Mouse (Mus musculus) intestine, embryonic 16.5 days (tissue): Measurements from ENCODE around the gene Tmem44. TPM values are rescaled to one million over a fixed set of nuclear protein-coding genes. Genes with fewer than 3 reads are reported as not detected.

Source experiments
- ATAC-seq: fragments of 200-750 bp; cut with Nextera tagmentation; 2 replicates; pipeline ENCODE4 v1.8.0; 2017; ENCODE audit warnings: moderate TSS enrichment, moderate library complexity
- H3K27ac ChIP-seq: fragments of 300-500 bp; sonication (generic); 2 replicates; pipeline ENCODE4 v1.5.1; 2014; ENCODE audit warnings: mild to moderate bottlenecking, low read length
- H3K27me3 ChIP-seq: fragments of 300-500 bp; sonication (generic); replicated peaks from 2 replicates; pipeline ENCODE4 v1.6.1; 2014; ENCODE audit warnings: low read length, control low read depth, mixed read lengths; ENCODE audit not compliant: control insufficient read depth, insufficient read depth
- H3K36me3 ChIP-seq: fragments of 300-500 bp; sonication (generic); 2 replicates; pipeline ENCODE4 v1.6.1; 2014; ENCODE audit warnings: low read length, control low read depth; ENCODE audit not compliant: control insufficient read depth, insufficient read depth
- H3K4me1 ChIP-seq: fragments of 300-500 bp; sonication (generic); 2 replicates; pipeline ENCODE4 v1.6.1; 2014; ENCODE audit warnings: low read length, control low read depth, mixed read lengths; ENCODE audit not compliant: control insufficient read depth, insufficient read depth
- H3K4me2 ChIP-seq: fragments of 300-500 bp; sonication (generic); 2 replicates; pipeline ENCODE4 v1.6.1; 2014; ENCODE audit warnings: low read depth, low read length, control low read depth
- H3K4me3 ChIP-seq: fragments of 300-500 bp; sonication (generic); 2 replicates; pipeline ENCODE4 v1.5.1; 2014; ENCODE audit warnings: mild to moderate bottlenecking, low read length
- H3K9ac ChIP-seq: fragments of 300-500 bp; sonication (generic); 2 replicates; pipeline ENCODE4 v1.6.1; 2014; ENCODE audit warnings: low read depth, low read length
- H3K9me3 ChIP-seq: fragments of 300-500 bp; sonication (generic); 2 replicates; pipeline ENCODE4 v1.6.1; 2016; ENCODE audit warnings: low read length, control low read depth; ENCODE audit not compliant: control insufficient read depth
- WGBS: fragments of 180-500 bp; shearing (Covaris S2); extraction: QIAGEN DNeasy Blood & Tissue Kit; methylation state at CpG from one replicate; pipeline ENCODE4 v1.1.7; 2014; 5-methylcytosine and 5-hydroxymethylcytosine counted together
- polyA plus RNA-seq: library from polyadenylated mRNA; unstranded; fragments of >200 nt; fragmentation: Nextera tagmentation; extraction: Ambion mirVana; gene quantifications from 2 replicates; pipeline ENCODE4 v1.2.1, GENCODE M21; 2015

Gene Tmem44
- polyA plus RNA-seq = 7.2 and 8.4 TPM in 2 replicates

GRCm38 (mm10) chr16:30550748-30551192 lies at the start of gene Tmem44:
TSS of gene Tmem44 (minus strand) at chr16:30550842.
- Histone ChIP-seq H3K4me2 (peak within 1 kb of the TSS; percentile 95), H3K27ac (no peak within 1 kb of the TSS), H3K9me3 (peaks cover 6% of the 10 kb centered on the region), H3K36me3 (no peaks in the 10 kb centered on the region), H3K9ac (peak within 1 kb of the TSS; percentile 92), H3K4me1 (peaks cover 3% of the 10 kb centered on the region; the same call in 1 of the 2 replicates), H3K27me3 (no peaks in the 10 kb centered on the region), H3K4me3 (peak within 1 kb of the TSS; percentile 80)
- ATAC-seq = peak; percentile 45; the same call in 1 of the 2 replicates
- 3% methylated on average over 14 of the region's 14 CpGs for whole genome bisulfite sequencing

- Histone ChIP-seq H3K9ac (peak within 1 kb of the TSS; percentile 79), H3K4me2 (peak within 1 kb of the TSS; percentile 76), H3K4me1 (peaks cover 16% of the 10 kb centered on the region), H3K36me3 (no peaks in the 10 kb centered on the region), H3K27ac (peak within 1 kb of the TSS; percentile 69), H3K9me3 (no peaks in the 10 kb centered on the region), H3K27me3 (peaks cover 12% of the 10 kb centered on the region), H3K4me3 (peak within 1 kb of the TSS; percentile 73)
- under 1% methylated on average over 63 of the region's 63 CpGs for WGBS
- peak; percentile 88 for ATAC-seq
Measured at GRCm38 (mm10) chr16:30599491-30600268, 49.0 kb upstream of the Tmem44 start, which contains the start of gene Fam43a. TSS of gene Fam43a (plus strand) at chr16:30599723.

- H3K4me1 ChIP-seq = peaks cover 14% of the 10 kb centered on the region
- 12% methylated on average over 16 of the region's 16 CpGs for WGBS
- peak overlapping the region; percentile 50 for H3K4me2 ChIP-seq
- ATAC-seq = peak; percentile 26; the same call in 1 of the 2 replicates
- peak overlapping the region; percentile 16; the same call in 1 of the 2 replicates for H3K4me3 ChIP-seq
- H3K9ac ChIP-seq = peak overlapping the region; percentile 50; the same call in 1 of the 2 replicates
- H3K27me3 ChIP-seq = peaks cover 12% of the 10 kb centered on the region
- H3K36me3 ChIP-seq = no peaks in the 10 kb centered on the region
- H3K27ac ChIP-seq = no peak overlapping the region
- no peaks in the 10 kb centered on the region for H3K9me3 ChIP-seq
Measured at GRCm38 (mm10) chr16:30596959-30597681, 46.5 kb upstream of the Tmem44 start.

DNA sequence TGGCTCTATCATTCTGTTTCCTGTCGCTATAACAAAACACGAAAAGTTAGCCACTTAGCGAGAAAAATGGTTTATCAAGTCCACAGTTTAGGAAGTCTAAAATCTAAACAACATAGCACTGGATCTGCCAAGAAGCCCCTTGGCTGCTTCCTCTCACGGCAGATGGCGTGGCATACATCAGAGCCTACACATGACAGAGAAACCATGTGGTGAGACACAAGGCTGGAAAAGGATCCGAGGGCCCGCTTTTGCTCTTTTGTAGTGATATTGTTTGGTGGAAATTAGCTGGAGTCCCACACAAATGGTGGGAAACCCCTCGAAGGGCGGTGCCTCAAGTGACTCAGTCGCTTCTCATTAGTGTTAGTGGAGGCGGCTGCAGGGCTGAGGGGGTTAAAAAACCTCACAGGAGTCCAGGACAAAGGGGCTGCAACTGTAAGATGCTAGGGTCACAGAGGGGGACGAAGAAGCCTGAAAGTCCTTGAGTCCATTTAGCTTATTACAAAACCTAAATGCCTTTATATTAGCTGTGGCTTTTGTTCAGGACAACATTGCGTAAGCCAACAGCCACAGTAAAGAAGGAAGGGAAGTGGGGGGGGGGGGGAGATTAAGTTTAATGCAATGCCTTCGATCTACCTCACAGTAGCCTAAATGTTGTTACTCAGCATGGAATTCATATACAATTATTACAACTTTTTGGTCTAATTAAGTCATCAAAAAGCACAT lies 45.4 kb upstream of the Tmem44 start:
- Histone ChIP-seq H3K4me2 (no peak overlapping the region), H3K9me3 (no peaks in the 10 kb centered on the region), H3K4me1 (peaks cover 10% of the 10 kb centered on the region), H3K9ac (no peak overlapping the region), H3K4me3 (no peak overlapping the region), H3K27ac (no peak overlapping the region), H3K27me3 (peaks cover 3% of the 10 kb centered on the region), H3K36me3 (no peaks in the 10 kb centered on the region)
- 55% methylated on average over 14 of the region's 14 CpGs for WGBS
- no peak for ATAC-seq

DNA sequence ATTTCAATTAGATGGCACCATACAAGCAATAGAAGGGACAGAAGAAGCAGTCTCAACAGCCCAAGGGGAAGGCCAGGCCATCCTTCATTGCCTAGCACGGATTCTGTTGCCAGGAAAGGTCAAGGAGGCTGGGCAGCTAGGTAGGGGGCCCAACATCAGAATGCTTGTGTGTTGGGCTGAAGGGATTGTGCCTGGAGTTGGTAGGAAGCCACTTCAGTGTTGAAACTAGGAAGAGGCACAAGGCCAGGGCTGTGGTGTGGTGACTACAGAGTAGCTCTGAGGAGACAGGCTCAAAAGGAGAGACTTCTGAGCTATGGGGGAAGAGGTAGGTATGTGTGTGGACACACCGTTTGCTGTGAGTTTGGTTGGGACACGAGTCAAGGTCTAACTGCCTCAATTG lies 44.7 kb upstream of the Tmem44 start:
- Histone ChIP-seq H3K27me3 (no peaks in the 10 kb centered on the region; the same call in 1 of the 2 replicates), H3K9me3 (no peaks in the 10 kb centered on the region), H3K4me2 (no peak overlapping the region), H3K36me3 (no peaks in the 10 kb centered on the region), H3K9ac (no peak overlapping the region), H3K27ac (no peak overlapping the region; the same call in 1 of the 2 replicates), H3K4me1 (peaks cover 7% of the 10 kb centered on the region), H3K4me3 (no peak overlapping the region)
- no peak for ATAC-seq
- WGBS = 48% methylated on average over 3 of the region's 3 CpGs

- no peak overlapping the region for H3K4me2 ChIP-seq
- no peak for ATAC-seq
- no peak overlapping the region for H3K9ac ChIP-seq
- H3K9me3 ChIP-seq = no peaks in the 10 kb centered on the region
- no peak overlapping the region for H3K27ac ChIP-seq
- H3K36me3 ChIP-seq = no peaks in the 10 kb centered on the region
- H3K27me3 ChIP-seq = no peaks in the 10 kb centered on the region
- WGBS = 43% methylated on average over 3 of the region's 3 CpGs
- H3K4me1 ChIP-seq = peaks cover 7% of the 10 kb centered on the region
- H3K4me3 ChIP-seq = no peak overlapping the region
Measured at GRCm38 (mm10) chr16:30591990-30592389, 41.3 kb upstream of the Tmem44 start.

DNA sequence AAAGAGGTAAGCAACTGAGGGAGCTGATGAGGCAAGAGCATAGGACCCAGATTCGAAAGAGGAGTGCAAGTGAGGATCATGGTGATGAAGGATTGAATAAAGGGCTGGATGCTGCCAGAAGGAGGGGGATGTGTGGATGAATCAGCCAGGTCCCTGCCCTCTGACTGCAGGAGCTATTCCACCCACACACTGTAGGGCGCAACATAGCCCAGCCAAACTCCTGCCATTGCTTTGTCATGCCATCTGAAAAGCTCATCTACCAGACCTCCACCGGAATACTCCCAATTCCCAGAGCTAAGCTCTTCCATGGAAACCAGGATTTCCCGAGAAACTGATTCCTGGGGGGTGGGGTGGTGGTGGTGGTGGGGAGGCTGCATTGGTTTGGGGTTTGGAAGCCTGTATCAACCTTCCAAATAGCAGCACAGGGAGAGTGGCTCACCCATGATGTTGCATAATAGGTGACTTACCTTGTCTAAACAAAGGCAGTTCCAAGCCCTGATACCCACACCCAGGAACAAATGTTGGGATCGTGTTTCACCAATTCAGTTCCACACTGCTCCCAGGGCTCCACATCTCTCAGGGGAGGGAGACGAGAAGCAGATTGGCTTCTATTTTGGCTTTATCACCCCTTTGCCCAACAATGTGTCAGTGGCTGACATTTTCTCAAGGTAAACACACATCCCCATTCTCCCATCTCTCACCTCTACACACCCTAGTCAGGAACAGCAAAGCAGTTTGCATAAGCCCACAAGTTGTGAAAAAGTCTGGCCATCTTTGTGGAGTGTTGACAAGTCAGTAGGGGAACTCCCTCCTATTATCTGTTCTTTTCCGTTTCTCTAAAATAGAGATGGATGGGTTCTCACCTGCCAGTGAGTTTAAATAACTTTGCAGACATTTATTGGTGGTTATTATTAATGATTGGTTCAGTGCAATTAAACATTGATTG lies 39.9 kb upstream of the Tmem44 start:
- ATAC-seq = no peak
- Histone ChIP-seq H3K9me3 (no peaks in the 10 kb centered on the region), H3K36me3 (no peaks in the 10 kb centered on the region), H3K4me2 (no peak overlapping the region), H3K4me3 (no peak overlapping the region), H3K4me1 (peaks cover 3% of the 10 kb centered on the region; the same call in 1 of the 2 replicates), H3K27me3 (no peaks in the 10 kb centered on the region), H3K9ac (no peak overlapping the region), H3K27ac (no peak overlapping the region)
- WGBS = 29% methylated on average over 7 of the region's 7 CpGs

DNA sequence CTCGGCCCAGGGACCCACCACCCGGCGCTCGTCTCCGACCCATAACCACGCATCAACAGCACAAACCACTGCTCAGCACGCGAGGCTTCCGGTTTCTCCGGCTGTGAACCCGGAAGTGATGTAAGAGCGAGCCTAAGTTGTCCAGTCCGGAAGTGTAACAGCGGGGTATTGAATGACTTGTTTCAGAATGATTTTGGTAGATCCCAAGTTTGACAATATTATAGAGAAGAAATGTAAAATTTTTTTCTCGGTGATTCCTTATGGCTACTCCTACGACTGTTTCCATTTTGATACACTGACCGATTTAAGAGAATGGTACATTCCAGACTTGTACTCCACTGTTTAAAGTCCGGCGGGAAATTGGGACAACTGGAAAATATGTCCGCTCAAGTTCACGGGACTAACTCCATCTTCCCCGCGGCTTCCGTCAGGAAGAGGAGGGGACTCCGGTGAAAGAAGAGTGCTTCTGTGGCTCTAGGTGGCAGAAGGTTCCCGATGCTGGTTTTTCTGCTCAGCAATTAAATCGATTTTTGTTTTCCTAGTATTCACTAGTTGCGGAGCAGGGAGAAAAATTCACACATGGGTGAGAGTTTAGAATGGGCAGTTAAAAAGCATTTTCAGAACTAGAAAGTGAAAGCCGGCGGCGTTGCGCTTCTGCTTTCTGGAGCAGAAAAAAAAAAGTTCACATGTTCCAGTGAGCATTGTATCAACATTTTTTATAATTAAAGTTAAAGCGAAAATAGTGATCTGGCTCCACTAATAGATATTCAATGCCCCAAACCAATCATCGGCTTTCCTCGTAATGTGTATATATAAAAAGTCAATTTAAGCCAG lies 37.1 kb upstream of the Tmem44 start, which contains the start of gene Lsg1:
TSS of gene Lsg1 (minus strand) at position 99 of the 834 bp plus-strand sequence.
- peak within 1 kb of the TSS; percentile 83 for H3K9ac ChIP-seq
- H3K4me1 ChIP-seq = no peaks in the 10 kb centered on the region
- H3K4me2 ChIP-seq = peak within 1 kb of the TSS; percentile 82
- WGBS = 3% methylated on average over 35 of the region's 35 CpGs
- H3K27me3 ChIP-seq = no peaks in the 10 kb centered on the region
- peak; percentile 97 for ATAC-seq
- peak within 1 kb of the TSS; percentile 92 for H3K4me3 ChIP-seq
- H3K9me3 ChIP-seq = no peaks in the 10 kb centered on the region
- peak within 1 kb of the TSS; percentile 81 for H3K27ac ChIP-seq
- peaks cover 5% of the 10 kb centered on the region; the same call in 1 of the 2 replicates for H3K36me3 ChIP-seq
